Mouse (Mus musculus) cerebellum, adult 9-10 months (tissue): ENCODE measurements at regions not wholly inside any gene's neighbourhood (a gene's known extent, or its start where the extent isn't known, plus 50 kb on each side); places are given as distances from the start of the nearest gene placed in this dataset.

Experiments
- DNase-seq: peaks from one replicate; pipeline ENCODE4 v3.0.0; 2022

- DNase-seq, result no peak
Measured at GRCm38 (mm10) chr2:50757837-50758541, 390.9 kb downstream of the Rnd3 start.

- DNase-seq, result no peak
Measured at GRCm38 (mm10) chr2:50755616-50756450, 393.1 kb downstream of the Rnd3 start.

GRCm38 (mm10) chr2:50755160-50755559 lies 393.8 kb downstream of the Rnd3 start:
- no peak for DNase-seq

GRCm38 (mm10) chr2:50752408-50752807 lies 396.5 kb downstream of the Rnd3 start:
- DNase-seq, result no peak

GRCm38 (mm10) chr2:50750799-50751198 lies 398.1 kb downstream of the Rnd3 start:
- DNase-seq, result no peak

GRCm38 (mm10) chr2:50744625-50745214 lies 404.2 kb downstream of the Rnd3 start:
- DNase-seq, result no peak

- no peak for DNase-seq
Measured at GRCm38 (mm10) chr2:50743785-50744258, 405.1 kb downstream of the Rnd3 start.

- no peak for DNase-seq
Measured at GRCm38 (mm10) chr2:50742421-50742820, 406.5 kb downstream of the Rnd3 start.

GRCm38 (mm10) chr2:50741337-50741736 lies 407.6 kb downstream of the Rnd3 start:
- DNase-seq, result no peak

GRCm38 (mm10) chr2:50739599-50739979 lies 409.3 kb downstream of the Rnd3 start:
- DNase-seq, result no peak

- no peak for DNase-seq
Measured at GRCm38 (mm10) chr2:50738936-50739598, 409.8 kb downstream of the Rnd3 start.

- DNase-seq, result no peak
Measured at GRCm38 (mm10) chr2:50737706-50738105, 411.2 kb downstream of the Rnd3 start.

GRCm38 (mm10) chr2:50735029-50735428 lies 413.9 kb downstream of the Rnd3 start:
- no peak for DNase-seq

GRCm38 (mm10) chr2:50706652-50707051 lies 410.1 kb upstream of the Mmadhc start:
- DNase-seq, result no peak

- no peak for DNase-seq
Measured at GRCm38 (mm10) chr2:50704297-50704696, 407.7 kb upstream of the Mmadhc start.

- no peak for DNase-seq
Measured at GRCm38 (mm10) chr2:50702584-50703450, 406.2 kb upstream of the Mmadhc start.

GRCm38 (mm10) chr2:50698841-50699240 lies 402.2 kb upstream of the Mmadhc start:
- no peak for DNase-seq

GRCm38 (mm10) chr2:50696575-50696974 lies 400.0 kb upstream of the Mmadhc start:
- DNase-seq, result no peak

- no peak for DNase-seq
Measured at GRCm38 (mm10) chr2:50694849-50695248, 398.2 kb upstream of the Mmadhc start.

- DNase-seq, result peak; percentile 5
Measured at GRCm38 (mm10) chr2:50693784-50694350, 397.3 kb upstream of the Mmadhc start.
